ENCODE assay signal across 12 mouse cellular contexts in the genomic region with DNA sequence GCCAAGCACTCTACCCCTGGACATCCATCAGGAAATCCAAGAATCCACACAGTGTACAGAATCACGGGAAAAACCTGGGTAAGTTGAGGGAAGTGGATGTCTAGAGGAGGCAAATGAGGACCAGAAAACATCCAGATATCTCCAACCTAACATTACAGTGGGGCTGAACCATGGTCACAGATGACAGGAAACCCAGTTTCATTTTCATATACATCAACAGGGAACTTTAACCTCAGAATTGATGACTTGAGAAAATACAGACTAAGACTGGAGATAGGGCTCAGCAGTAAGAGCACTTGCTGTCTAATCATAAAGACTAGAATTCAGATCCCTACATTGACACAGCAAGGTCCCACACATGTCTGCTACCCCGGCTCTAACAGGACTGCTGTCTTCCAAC.
"Had no signal": no experiment of that assay in that cellular context is flagged by ENCODE, and none has a peak within 500 bp of the region (broad histone marks: within the 10 kb centered on the region; RNA-seq: fewer than 3 reads in every experiment).

No protein-coding gene starts in this region.

- ATAC-seq: midbrain, embryonic 13.5 days had no signal

- DNase-seq: kidney, adult 9 months; kidney, postnatal 10 days; kidney, postnatal 4 days; lung, adult 2 months; lung, postnatal 10 days; lung, postnatal 4 days; retina, postnatal 1 day; right cerebral cortex, postnatal 4 days; spleen, adult 18-20 months; thymus, adult 2 months; thymus, postnatal 25 days had no signal
